Mouse (Mus musculus): ENCODE measurements at regions not wholly inside any gene's neighbourhood (a gene's known extent, or its start where the extent isn't known, plus 50 kb on each side); places are given as distances from the start of the nearest gene placed in this dataset.

- DNase-seq (ENCODE audit: extremely low spot score, low read depth, low spot score): no peak
Measured at GRCm38 (mm10) chr3:52645156-52645555, 371.9 kb downstream of the Cog6 start.

GRCm38 (mm10) chr3:52644178-52645128 lies 372.6 kb downstream of the Cog6 start:
- no peak for DNase-seq (ENCODE audit: extremely low spot score, low read depth, low spot score)

GRCm38 (mm10) chr3:52643796-52644177 lies 373.2 kb downstream of the Cog6 start:
- no peak for DNase-seq (ENCODE audit: extremely low spot score, low read depth, low spot score)

- DNase-seq (ENCODE audit: extremely low spot score, low read depth, low spot score): no peak
Measured at GRCm38 (mm10) chr3:52643100-52643551, 373.9 kb downstream of the Cog6 start.

- no peak for DNase-seq (ENCODE audit: extremely low spot score, low read depth, low spot score)
Measured at GRCm38 (mm10) chr3:52641226-52642181, 373.4 kb downstream of the Foxo1 start.

- no peak for DNase-seq (ENCODE audit: extremely low spot score, low read depth, low spot score)
Measured at GRCm38 (mm10) chr3:52640250-52641147, 372.4 kb downstream of the Foxo1 start.

GRCm38 (mm10) chr3:52638816-52639215 lies 370.7 kb downstream of the Foxo1 start:
- no peak for DNase-seq (ENCODE audit: extremely low spot score, low read depth, low spot score)

- no peak for DNase-seq (ENCODE audit: extremely low spot score, low read depth, low spot score)
Measured at GRCm38 (mm10) chr3:52634353-52634752, 366.2 kb downstream of the Foxo1 start.

GRCm38 (mm10) chr3:52633491-52634100 lies 365.5 kb downstream of the Foxo1 start:
- no peak for DNase-seq (ENCODE audit: extremely low spot score, low read depth, low spot score)

GRCm38 (mm10) chr3:52632635-52633034 lies 364.5 kb downstream of the Foxo1 start:
- no peak for DNase-seq (ENCODE audit: extremely low spot score, low read depth, low spot score)

GRCm38 (mm10) chr3:52630209-52630608 lies 362.1 kb downstream of the Foxo1 start:
- DNase-seq (ENCODE audit: extremely low spot score, low read depth, low spot score): no peak

- DNase-seq (ENCODE audit: extremely low spot score, low read depth, low spot score): no peak
Measured at GRCm38 (mm10) chr3:52625125-52625524, 357.0 kb downstream of the Foxo1 start.

GRCm38 (mm10) chr3:52622530-52622929 lies 354.4 kb downstream of the Foxo1 start:
- DNase-seq (ENCODE audit: extremely low spot score, low read depth, low spot score): no peak

GRCm38 (mm10) chr3:52621936-52622335 lies 353.8 kb downstream of the Foxo1 start:
- no peak for DNase-seq (ENCODE audit: extremely low spot score, low read depth, low spot score)

- DNase-seq (ENCODE audit: extremely low spot score, low read depth, low spot score): no peak
Measured at GRCm38 (mm10) chr3:52618925-52619224, 350.7 kb downstream of the Foxo1 start.

GRCm38 (mm10) chr3:52618212-52618924 lies 350.2 kb downstream of the Foxo1 start:
- DNase-seq (ENCODE audit: extremely low spot score, low read depth, low spot score): no peak

GRCm38 (mm10) chr3:52617413-52618149 lies 349.4 kb downstream of the Foxo1 start:
- no peak for DNase-seq (ENCODE audit: extremely low spot score, low read depth, low spot score)

GRCm38 (mm10) chr3:52611881-52612280 lies 343.7 kb downstream of the Foxo1 start:
- DNase-seq (ENCODE audit: extremely low spot score, low read depth, low spot score): no peak

- DNase-seq (ENCODE audit: extremely low spot score, low read depth, low spot score): no peak
Measured at GRCm38 (mm10) chr3:52610466-52610865, 342.3 kb downstream of the Foxo1 start.

Data from hindlimb bud, embryonic 11.5 days (tissue).